Mouse (Mus musculus): ENCODE results near the gene Agtpbp1. TPM values are rescaled to one million over a fixed set of nuclear protein-coding genes. Genes with fewer than 3 reads are reported as not detected.
"Not testable (repeated sequence)": the region's sequence is repeated elsewhere in the genome, so short reads cannot be mapped to it uniquely, and the experiment has no call there.

Gene Agtpbp1
- polyA plus RNA-seq, 1 experiment: 62.8 TPM

DNA sequence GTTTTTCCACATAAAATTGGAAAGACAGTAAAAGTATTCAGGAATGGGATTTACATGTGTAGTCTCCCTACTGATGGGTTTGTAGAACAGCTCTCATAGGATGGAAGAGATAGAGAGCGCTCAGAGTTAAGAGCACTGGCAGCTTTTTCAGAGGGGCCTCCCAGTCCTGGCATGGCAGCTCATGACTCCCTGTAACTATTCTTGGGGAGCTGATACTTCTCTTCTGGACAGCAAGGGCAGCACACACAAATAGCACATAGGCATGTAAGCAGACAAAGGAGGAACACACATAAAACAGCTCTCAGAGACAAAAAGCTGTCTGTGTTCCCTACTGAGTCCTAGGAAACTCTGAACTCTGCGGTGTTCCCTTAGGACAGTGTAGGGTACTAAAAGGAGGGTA is 25.4 kb upstream of the Agtpbp1 start:
- Histone ChIP-seq H3K4me1 (ENCODE audit: control insufficient read depth, insufficient read depth, low read length) (no peaks in the 10 kb centered on the region), H3K4me3 (ENCODE audit: insufficient read depth, low read length) (no peak overlapping the region), H3K27ac (ENCODE audit: insufficient read depth, low read length) (no peak overlapping the region)
- TF ChIP-seq POLR2A (IDR thresholded peaks at IDR 0.05; ENCODE audit: low read depth, low read length) (no peak), CTCF (IDR thresholded peaks at IDR 0.05; ENCODE audit: borderline replicate concordance, insufficient read depth, low read length) (no peak)

DNA sequence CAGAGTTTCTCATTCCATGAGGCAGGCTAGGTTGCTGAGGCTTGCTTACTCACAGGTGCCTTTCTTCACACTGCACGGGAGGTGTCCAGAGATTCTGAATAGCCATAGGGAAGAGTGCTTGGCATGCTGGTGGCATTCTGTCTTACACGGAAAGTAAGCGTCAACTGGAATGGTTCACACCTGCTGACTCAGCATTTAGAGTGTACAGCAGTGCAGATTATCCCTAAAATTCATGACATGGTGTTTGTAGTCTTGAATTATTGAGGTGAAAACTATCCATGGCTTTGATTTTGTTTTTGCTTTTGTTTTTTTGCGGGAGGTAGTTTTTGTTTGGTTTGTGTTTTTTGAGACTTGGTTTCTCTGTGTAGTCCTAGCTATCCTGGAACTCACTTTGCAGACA is 24.9 kb upstream of the Agtpbp1 start:
- no peak for TF ChIP-seq POLR2A (IDR thresholded peaks at IDR 0.05; ENCODE audit: low read depth, low read length)
- no peak for TF ChIP-seq CTCF (IDR thresholded peaks at IDR 0.05; ENCODE audit: borderline replicate concordance, insufficient read depth, low read length)
- no peak overlapping the region for H3K27ac ChIP-seq (ENCODE audit: insufficient read depth, low read length)
- no peak overlapping the region for H3K4me3 ChIP-seq (ENCODE audit: insufficient read depth, low read length)
- no peaks in the 10 kb centered on the region for H3K4me1 ChIP-seq (ENCODE audit: control insufficient read depth, insufficient read depth, low read length)

DNA sequence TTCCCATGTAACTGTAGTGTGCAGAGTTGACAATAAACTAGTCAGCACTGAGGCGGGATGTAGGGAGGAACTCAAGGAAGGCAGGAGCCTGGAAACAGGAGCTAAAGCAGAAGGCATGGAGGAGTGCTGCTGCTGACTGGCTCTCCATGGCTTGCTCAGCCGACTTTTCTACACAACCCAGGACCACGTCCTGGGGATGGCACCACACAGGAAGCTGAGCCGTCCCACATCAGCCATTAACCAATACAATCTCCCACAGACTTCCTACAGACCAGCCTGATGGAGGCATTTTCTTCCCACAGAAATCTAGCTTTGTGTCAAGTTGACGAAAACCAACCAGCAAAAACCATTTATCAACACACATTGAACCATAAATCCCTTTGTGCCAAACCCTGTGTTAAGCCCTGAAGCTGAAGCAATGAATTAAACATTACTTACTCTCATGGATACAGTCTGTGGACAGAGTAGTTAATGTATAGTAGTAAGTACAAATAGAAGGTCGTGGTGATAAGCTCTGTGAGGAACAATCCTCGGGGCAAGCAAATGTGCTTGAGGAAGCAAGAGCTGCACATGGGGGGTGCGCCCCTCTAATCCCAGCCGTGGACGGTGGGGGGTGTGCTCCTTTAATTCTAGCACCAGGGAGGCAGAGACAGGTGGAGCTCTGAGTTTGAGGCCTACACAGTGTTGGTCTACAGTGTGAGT is 20.3 kb upstream of the Agtpbp1 start:
- H3K27ac ChIP-seq (ENCODE audit: insufficient read depth, low read length): no peak overlapping the region
- TF ChIP-seq CTCF (IDR thresholded peaks at IDR 0.05; ENCODE audit: borderline replicate concordance, insufficient read depth, low read length): no peak
- no peak for TF ChIP-seq POLR2A (IDR thresholded peaks at IDR 0.05; ENCODE audit: low read depth, low read length)
- H3K4me1 ChIP-seq (ENCODE audit: control insufficient read depth, insufficient read depth, low read length): no peaks in the 10 kb centered on the region; the same call in 1 of the 2 replicates
- no peak overlapping the region for H3K4me3 ChIP-seq (ENCODE audit: insufficient read depth, low read length)

DNA sequence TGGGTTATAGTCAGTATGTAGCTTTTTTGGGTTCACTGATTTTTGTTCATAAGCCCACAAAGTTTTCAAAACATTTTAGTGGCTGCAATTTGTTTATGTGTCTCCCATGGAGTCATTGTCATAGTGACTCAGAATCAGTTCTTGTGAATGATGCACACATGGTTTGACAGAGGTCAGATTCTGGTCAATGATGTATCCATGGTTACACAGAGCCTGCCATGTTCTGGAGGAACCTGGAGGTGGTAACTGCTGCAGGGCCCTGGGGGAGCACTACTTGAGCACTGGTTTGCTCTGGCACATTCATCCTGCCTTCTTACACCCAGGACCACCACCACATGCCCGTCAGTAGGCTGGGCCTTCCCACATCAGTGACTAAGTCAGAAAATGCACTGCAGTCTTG is 19.5 kb upstream of the Agtpbp1 start:
- TF ChIP-seq POLR2A (IDR thresholded peaks at IDR 0.05; ENCODE audit: low read depth, low read length) (no peak), CTCF (IDR thresholded peaks at IDR 0.05; ENCODE audit: borderline replicate concordance, insufficient read depth, low read length) (no peak)
- Histone ChIP-seq H3K4me1 (ENCODE audit: control insufficient read depth, insufficient read depth, low read length) (no peaks in the 10 kb centered on the region; the same call in 1 of the 2 replicates), H3K4me3 (ENCODE audit: insufficient read depth, low read length) (no peak overlapping the region), H3K27ac (ENCODE audit: insufficient read depth, low read length) (no peak overlapping the region)

DNA sequence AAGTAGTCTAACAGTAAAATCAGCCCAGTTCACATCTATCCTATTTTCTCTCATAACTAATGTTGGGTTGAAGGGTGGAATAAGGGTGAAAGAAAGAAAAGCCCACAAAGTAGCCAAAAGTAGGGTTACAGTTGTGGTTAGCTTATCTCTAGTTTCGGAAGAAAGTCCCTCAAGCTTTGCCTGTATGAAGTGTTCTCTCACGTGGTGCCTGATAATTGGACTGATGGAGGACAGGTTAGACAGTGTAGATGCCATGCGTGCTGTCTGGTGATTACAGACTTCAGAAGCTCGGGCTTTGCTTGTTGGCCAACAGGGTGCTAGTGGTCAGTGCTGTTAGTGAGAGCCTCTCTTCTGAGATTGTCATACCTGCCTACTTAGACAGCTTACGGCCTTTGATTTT is 18.1 kb upstream of the Agtpbp1 start:
- Histone ChIP-seq H3K4me1 (ENCODE audit: control insufficient read depth, insufficient read depth, low read length) (no peaks in the 10 kb centered on the region; the same call in 1 of the 2 replicates), H3K27ac (ENCODE audit: insufficient read depth, low read length) (no peak overlapping the region), H3K4me3 (ENCODE audit: insufficient read depth, low read length) (no peak overlapping the region)
- TF ChIP-seq POLR2A (IDR thresholded peaks at IDR 0.05; ENCODE audit: low read depth, low read length): no peak
- TF ChIP-seq CTCF (IDR thresholded peaks at IDR 0.05; ENCODE audit: borderline replicate concordance, insufficient read depth, low read length): no peak

DNA sequence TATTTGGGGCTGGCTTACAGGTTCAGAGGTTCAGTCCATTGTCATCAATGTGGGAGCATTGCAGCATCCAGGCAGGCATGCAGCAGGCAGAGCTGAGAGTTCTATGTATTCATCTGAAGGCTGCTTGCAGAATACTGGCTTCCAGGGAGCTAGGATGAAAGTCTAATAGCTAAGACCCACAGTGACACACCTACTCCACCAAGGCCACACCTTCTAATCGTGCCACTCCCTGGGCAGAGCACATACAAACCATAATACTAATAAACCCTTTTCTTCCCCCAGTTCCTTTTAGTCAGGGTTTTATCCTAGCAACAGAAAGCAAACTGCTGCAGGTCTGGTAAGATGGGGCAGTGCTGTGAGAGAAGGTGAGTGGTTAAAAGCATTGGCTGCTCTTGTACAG is 7.6 kb upstream of the Agtpbp1 start:
- Histone ChIP-seq H3K4me1 (ENCODE audit: control insufficient read depth, insufficient read depth, low read length) (no peaks in the 10 kb centered on the region), H3K4me3 (ENCODE audit: insufficient read depth, low read length) (no peak overlapping the region), H3K27ac (ENCODE audit: insufficient read depth, low read length) (no peak overlapping the region)
- no peak for TF ChIP-seq CTCF (IDR thresholded peaks at IDR 0.05; ENCODE audit: borderline replicate concordance, insufficient read depth, low read length)
- TF ChIP-seq POLR2A (IDR thresholded peaks at IDR 0.05; ENCODE audit: low read depth, low read length): no peak

DNA sequence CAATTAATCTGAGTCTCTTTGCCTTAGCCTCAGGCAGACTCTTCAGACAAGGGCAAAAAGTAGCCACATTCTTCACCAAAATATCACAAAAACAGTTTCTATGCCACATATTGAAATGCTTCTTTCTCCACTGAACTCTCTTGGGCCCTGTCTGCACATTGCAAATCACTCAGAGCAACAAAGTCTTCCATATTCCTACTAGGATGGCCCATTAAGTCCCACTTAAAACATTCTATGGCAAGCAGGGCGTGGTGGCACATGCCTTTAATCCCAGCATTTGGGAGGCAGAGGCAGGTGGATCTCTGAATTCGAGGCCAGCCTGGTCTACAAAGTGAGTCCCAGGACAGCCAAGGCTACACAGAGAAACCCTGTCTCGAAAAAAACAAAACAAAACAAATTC is 7.0 kb upstream of the Agtpbp1 start:
- H3K4me3 ChIP-seq (ENCODE audit: insufficient read depth, low read length); H3K27ac ChIP-seq (ENCODE audit: insufficient read depth, low read length); H3K4me1 ChIP-seq (ENCODE audit: control insufficient read depth, insufficient read depth, low read length): not testable (repeated sequence)

DNA sequence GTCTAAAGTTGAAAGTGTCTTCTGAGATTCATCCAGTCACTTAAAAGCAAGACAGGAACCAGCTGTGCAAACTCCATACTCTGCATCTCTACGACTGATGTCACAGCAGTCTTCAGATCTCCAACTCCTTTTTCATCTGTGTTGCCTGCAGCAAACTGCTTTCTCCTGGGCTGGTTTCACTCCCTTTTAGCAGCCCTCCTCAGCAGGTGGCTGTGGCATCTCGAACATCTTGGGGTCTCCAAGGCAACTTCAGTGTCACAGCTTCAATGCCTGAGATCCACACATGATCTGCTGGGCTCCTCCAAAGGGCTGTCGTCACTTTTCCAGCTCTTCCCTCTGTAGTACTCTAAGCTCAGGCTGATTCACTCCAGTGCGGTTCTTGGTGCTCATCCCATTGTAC is 5.7 kb upstream of the Agtpbp1 start:
- no peak overlapping the region for H3K27ac ChIP-seq (ENCODE audit: insufficient read depth, low read length)
- peaks cover 2% of the 10 kb centered on the region; the same call in 1 of the 2 replicates for H3K4me1 ChIP-seq (ENCODE audit: control insufficient read depth, insufficient read depth, low read length)
- TF ChIP-seq POLR2A (IDR thresholded peaks at IDR 0.05; ENCODE audit: low read depth, low read length) (no peak), CTCF (IDR thresholded peaks at IDR 0.05; ENCODE audit: borderline replicate concordance, insufficient read depth, low read length) (no peak)

DNA sequence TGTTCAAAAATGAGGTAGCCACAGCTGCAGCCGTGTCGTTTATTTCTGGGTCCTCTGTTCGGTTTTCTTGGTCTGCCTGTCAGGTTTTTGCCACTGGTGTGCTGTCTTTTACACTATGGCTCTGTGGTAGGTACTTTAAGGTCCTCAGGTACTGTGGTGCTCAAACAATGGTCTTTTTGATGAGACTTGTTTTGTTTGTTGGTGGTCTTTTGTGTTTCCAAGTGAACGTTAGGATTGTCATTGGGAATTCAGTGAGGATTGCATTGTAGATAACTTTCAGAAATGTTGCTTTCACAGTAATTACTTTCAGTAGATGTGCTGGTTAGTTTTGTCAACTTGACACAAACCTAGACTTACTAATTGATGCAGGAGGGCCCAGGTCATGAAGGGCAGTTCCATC is 4.6 kb upstream of the Agtpbp1 start:
- TF ChIP-seq POLR2A (IDR thresholded peaks at IDR 0.05; ENCODE audit: low read depth, low read length) (no peak), CTCF (IDR thresholded peaks at IDR 0.05; ENCODE audit: borderline replicate concordance, insufficient read depth, low read length) (no peak)
- Histone ChIP-seq H3K4me1 (ENCODE audit: control insufficient read depth, insufficient read depth, low read length) (peaks cover 2% of the 10 kb centered on the region; the same call in 1 of the 2 replicates), H3K4me3 (ENCODE audit: insufficient read depth, low read length) (no peak overlapping the region), H3K27ac (ENCODE audit: insufficient read depth, low read length) (no peak overlapping the region)

More for the DNA sequence above, 5.7 kb upstream of the Agtpbp1 start:
- H3K4me3 ChIP-seq (ENCODE audit: insufficient read depth, low read length): no peak overlapping the region

DNA sequence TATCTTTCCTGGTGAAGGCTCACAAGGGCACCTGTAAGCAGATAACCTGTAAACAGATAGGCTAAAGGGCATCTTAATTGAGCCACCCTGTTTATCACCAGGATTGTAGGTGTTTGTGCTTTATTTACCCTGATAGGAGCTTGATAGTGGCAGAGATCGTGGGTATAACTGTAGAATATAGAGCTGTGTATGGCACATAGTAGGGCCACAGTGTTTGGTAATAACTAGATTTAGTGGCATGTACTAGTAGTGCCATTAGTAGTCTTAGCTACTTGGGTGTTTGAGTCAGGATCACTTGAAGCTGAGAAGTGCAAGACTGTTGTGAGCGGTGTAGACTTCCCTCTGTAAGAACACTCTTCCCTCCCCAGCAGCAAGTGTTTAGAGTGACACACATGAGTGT is 2.2 kb upstream of the Agtpbp1 start:
- H3K4me3 ChIP-seq (ENCODE audit: insufficient read depth, low read length): no peak overlapping the region
- H3K27ac ChIP-seq (ENCODE audit: insufficient read depth, low read length): no peak overlapping the region
- no peak for TF ChIP-seq POLR2A (IDR thresholded peaks at IDR 0.05; ENCODE audit: low read depth, low read length)
- TF ChIP-seq CTCF (IDR thresholded peaks at IDR 0.05; ENCODE audit: borderline replicate concordance, insufficient read depth, low read length): no peak
- peaks cover 2% of the 10 kb centered on the region; the same call in 1 of the 2 replicates for H3K4me1 ChIP-seq (ENCODE audit: control insufficient read depth, insufficient read depth, low read length)
